Mouse (Mus musculus) midbrain, embryonic 12.5 days (tissue): ENCODE measurements around the gene Soga1. TPM values are rescaled to one million over a fixed set of nuclear protein-coding genes. Genes with fewer than 3 reads are reported as not detected.

Experiments used
- ATAC-seq: fragments of 200-750 bp; cut with Nextera tagmentation; 2 replicates; pipeline ENCODE4 v1.8.0; 2017; ENCODE audit warnings: low read depth, moderate TSS enrichment, moderate library complexity; ENCODE audit not compliant: low FRiP score
- H3K27ac ChIP-seq: fragments of 300-500 bp; sonication (generic); replicated peaks from 2 replicates; pipeline ENCODE4 v1.5.1; 2016; ENCODE audit warnings: mild to moderate bottlenecking
- H3K27me3 ChIP-seq: fragments of 300-500 bp; sonication (generic); 2 replicates; pipeline ENCODE4 v1.6.1; 2016; ENCODE audit warnings: mild to moderate bottlenecking
- H3K36me3 ChIP-seq: fragments of 300-500 bp; sonication (generic); 2 replicates; pipeline ENCODE4 v1.6.1; 2016
- H3K4me1 ChIP-seq: fragments of 300-500 bp; sonication (generic); 2 replicates; pipeline ENCODE4 v1.6.1; 2016
- H3K4me2 ChIP-seq: fragments of 300-500 bp; sonication (generic); replicated peaks from 2 replicates; pipeline ENCODE4 v1.6.1; 2016; ENCODE audit warnings: mild to moderate bottlenecking, moderate library complexity
- H3K4me3 ChIP-seq: fragments of 300-500 bp; sonication (generic); 2 replicates; pipeline ENCODE4 v1.5.1; 2016; ENCODE audit warnings: mild to moderate bottlenecking
- H3K9ac ChIP-seq: fragments of 300-500 bp; sonication (generic); replicated peaks from 2 replicates; pipeline ENCODE4 v1.6.1; 2016; ENCODE audit warnings: mild to moderate bottlenecking, moderate library complexity
- H3K9me3 ChIP-seq: fragments of 300-500 bp; sonication (generic); 2 replicates; pipeline ENCODE4 v1.6.1; 2016; ENCODE audit warnings: mild to moderate bottlenecking
- WGBS: fragments of 180-500 bp; shearing (Covaris S2); methylation state at CpG from one replicate; pipeline ENCODE4 v1.1.7; 2016; 5-methylcytosine and 5-hydroxymethylcytosine counted together
- polyA plus RNA-seq: library from polyadenylated mRNA; unstranded; fragments of >200 nt; fragmentation: Nextera tagmentation; extraction: Ambion mirVana; gene quantifications from 2 replicates; pipeline ENCODE4 v1.2.1, GENCODE M21; 2016

The Soga1 gene
- polyA plus RNA-seq, 1 experiment from 2014 or later, result 6.9 TPM

DNA sequence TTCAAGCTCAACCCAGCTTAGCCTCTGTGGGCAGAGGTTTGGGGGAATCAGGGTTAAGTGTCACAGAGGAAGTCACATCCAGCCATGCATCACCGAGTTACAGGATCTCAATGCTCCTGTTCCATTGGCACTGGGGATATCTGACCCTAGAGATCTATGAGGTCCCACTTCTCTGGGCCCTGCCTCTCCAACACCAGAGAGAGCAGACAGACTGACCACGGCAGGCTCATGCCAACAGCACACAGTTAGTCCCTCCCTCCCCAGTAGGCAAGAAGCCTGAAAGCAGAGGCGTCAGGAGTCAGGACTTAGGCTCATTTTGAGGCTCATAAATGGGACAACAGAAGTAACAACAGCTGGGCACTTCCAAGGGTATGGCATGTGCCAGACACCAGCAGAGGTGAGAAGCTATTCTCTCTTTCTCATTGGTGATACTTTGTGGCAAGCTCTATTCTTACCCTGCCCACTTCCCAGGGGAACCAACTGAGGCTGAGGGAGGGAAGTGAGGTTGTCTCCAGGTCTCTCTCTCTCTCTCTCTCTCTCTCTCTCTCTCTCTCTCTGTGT is 9.2 kb downstream of the Soga1 start:
- Histone ChIP-seq H3K36me3 (peaks cover 15% of the 10 kb centered on the region), H3K27me3 (no peaks in the 10 kb centered on the region), H3K9ac (peak overlapping the region; percentile 34; the same call in 1 of the 2 replicates), H3K4me1 (peaks cover 87% of the 10 kb centered on the region), H3K9me3 (no peaks in the 10 kb centered on the region), H3K27ac (peak overlapping the region; percentile 71), H3K4me3 (no peak overlapping the region), H3K4me2 (peak overlapping the region; percentile 15; the same call in 1 of the 2 replicates)
- no peak for ATAC-seq
- 48% methylated on average over 3 of the region's 3 CpGs for WGBS

DNA sequence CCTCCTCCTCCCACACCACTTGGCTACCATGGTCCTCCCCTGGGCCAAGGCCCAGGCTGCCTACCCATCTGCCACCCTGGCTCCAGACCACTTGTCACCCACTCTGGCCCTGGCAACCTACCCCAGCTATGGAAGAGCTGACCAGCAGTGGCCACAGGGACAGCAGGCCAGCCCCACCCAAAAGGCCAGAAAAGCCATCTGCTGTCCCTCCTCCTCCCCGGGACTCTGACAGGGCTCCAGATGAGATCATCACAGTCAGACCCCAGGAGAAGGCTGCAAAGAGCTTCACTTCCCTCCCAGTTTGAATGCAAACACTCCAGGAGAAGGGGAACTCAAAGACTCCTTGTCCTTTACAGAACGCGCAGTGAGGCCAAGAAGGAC is 9.7 kb downstream of the Soga1 start:
- H3K4me3 ChIP-seq, result no peak overlapping the region
- no peaks in the 10 kb centered on the region for H3K9me3 ChIP-seq
- H3K4me2 ChIP-seq, result 0 out of 2 replicates have a peak overlapping the region, but pooled peaks have one; percentile 9
- peak overlapping the region; percentile 34; the same call in 1 of the 2 replicates for H3K9ac ChIP-seq
- H3K36me3 ChIP-seq, result peaks cover 15% of the 10 kb centered on the region
- H3K27ac ChIP-seq, result peak overlapping the region; percentile 71
- no peaks in the 10 kb centered on the region for H3K27me3 ChIP-seq
- H3K4me1 ChIP-seq, result peaks cover 87% of the 10 kb centered on the region
- 47% methylated on average over 3 of the region's 3 CpGs for WGBS
- ATAC-seq, result no peak

DNA sequence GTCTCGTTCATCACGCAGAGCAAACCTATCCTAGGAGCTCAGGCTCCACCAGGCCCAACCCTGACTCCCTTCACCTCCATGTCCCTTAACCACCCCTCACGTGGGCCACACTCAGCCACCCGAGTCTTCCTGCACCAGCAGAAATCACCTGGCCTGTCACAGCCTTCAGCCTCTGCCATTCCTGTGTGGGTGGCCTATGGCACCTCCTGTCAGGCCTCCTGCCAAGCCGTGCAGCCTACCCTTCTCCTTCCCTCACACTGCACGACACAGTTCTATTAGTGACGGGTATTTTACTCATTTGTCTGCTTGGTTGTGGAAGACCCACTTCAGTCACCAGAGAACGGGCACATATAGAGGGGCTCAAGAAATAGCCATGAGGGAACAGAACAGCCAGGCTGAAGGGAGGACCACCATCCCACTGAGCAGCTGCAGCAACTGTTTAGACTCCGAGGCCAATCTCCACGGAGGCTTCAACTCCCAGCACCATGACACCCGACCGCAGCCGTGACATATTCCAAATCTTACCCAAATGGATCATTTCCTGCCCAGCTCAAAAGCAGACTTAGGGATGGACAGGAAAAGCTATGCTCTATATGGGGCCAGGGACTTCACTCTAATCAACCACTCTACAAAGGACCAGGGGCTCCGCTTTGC is 10.2 kb downstream of the Soga1 start:
- Histone ChIP-seq H3K27ac (peak overlapping the region; percentile 71), H3K27me3 (no peaks in the 10 kb centered on the region), H3K9ac (peak overlapping the region; percentile 34; the same call in 1 of the 2 replicates), H3K4me2 (0 out of 2 replicates have a peak overlapping the region, but pooled peaks have one; percentile 9), H3K4me3 (no peak overlapping the region), H3K4me1 (peaks cover 86% of the 10 kb centered on the region), H3K36me3 (peaks cover 15% of the 10 kb centered on the region), H3K9me3 (no peaks in the 10 kb centered on the region)
- no peak for ATAC-seq
- 66% methylated on average over 14 of the region's 14 CpGs for WGBS

DNA sequence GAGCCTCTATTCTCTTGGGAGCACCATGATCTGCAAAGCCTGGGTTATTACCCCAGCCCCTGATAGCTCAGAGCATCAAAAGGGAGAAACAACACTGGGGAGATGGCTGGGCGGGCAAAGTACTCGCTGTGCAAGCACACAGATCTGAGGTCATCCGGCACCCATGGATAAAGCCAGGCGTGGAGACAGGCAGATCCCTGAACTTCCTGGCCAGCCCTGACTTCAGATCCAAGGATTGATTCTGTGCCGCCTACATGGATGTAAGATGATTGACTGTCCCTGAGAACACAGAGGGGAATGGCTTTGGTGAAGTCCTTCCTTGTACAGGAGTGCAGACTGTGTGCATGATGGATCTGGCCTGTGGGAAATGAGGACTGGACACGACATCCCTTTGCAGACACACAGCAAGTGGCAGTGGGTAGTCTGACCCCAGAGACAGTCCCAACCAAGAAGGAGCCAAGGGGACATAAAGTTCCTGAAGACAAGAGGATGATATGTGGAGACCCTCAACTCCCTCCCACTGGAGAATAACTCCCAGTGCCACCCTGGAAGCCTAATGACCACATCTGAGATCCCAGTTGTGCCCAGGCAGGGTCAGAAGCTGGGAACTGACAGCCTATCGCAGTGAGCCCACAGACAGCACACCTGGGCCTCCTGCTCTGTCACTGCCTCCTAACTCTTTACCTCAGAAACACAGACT is 12.2 kb downstream of the Soga1 start:
- H3K27ac ChIP-seq, result no peak overlapping the region
- no peaks in the 10 kb centered on the region for H3K9me3 ChIP-seq
- H3K36me3 ChIP-seq, result no peaks in the 10 kb centered on the region
- H3K9ac ChIP-seq, result no peak overlapping the region
- peaks cover 70% of the 10 kb centered on the region for H3K4me1 ChIP-seq
- H3K4me3 ChIP-seq, result no peak overlapping the region
- no peaks in the 10 kb centered on the region for H3K27me3 ChIP-seq
- no peak overlapping the region for H3K4me2 ChIP-seq
- 85% methylated on average over 7 of the region's 7 CpGs for WGBS
- ATAC-seq, result no peak

DNA sequence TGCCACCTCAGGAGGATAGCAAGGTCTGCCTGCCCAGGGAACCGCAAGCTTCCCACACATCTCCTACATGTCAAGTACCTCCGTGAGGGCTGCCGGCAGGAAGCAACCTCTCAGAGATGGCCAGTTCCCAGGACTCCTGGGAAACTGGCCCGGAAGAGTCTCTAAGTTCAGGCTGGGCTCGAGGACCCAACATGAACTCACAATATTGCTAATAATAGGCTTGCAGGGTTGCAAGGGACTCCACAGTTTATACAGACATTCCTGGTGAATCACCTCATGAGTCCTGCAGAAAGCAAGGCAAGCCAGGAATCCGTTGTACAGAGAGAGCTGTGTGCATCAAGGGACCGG is 13.2 kb downstream of the Soga1 start:
- Histone ChIP-seq H3K27me3 (no peaks in the 10 kb centered on the region), H3K4me3 (no peak overlapping the region), H3K9ac (no peak overlapping the region), H3K4me1 (peaks cover 60% of the 10 kb centered on the region), H3K4me2 (no peak overlapping the region), H3K36me3 (no peaks in the 10 kb centered on the region), H3K27ac (no peak overlapping the region), H3K9me3 (no peaks in the 10 kb centered on the region)
- 82% methylated on average over 7 of the region's 7 CpGs for WGBS
- no peak for ATAC-seq

DNA sequence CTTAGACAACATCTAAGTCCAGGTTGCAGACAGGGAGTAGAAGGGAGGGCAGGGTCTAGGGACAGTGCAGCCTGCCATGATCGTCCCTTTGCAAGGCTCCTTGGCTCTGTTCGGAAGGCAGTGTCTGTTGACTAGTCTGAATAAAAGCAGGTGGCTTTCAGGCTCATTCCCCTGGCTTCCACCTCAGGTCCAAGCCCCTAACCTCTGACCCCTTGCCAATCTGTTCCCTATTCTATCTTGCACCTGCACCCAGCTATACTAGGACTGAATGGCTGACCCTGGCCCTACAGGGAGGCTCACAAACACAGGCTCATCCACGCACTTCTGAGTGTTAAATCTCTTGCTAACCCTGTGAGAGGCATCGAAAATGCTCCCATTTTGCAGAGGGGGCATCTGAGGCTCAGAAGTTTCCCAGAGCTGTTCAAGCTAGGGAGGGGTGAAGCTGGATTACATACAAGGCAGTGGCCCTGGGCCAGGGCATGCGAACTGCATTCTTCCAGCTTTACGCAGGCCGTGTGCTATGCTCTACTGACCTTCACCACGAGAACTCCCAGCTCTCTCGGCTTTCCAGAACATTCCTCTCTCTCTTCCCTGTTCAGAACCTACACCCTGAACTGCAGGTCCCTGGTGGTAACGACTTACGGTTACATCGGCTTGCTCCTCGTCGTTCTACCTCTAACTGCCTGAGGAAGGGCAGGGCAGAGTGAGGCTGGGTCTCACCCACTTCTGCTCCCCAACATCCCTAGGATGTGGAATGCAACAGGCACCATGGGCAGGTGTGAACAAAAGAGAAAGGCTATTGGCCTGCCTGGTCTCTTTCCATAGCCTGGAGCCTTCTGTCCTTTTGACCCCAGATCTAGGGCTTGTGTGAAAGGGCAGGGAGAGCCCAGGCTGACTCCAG is 13.8 kb downstream of the Soga1 start:
- ATAC-seq, result no peak
- Histone ChIP-seq H3K4me3 (no peak overlapping the region), H3K36me3 (no peaks in the 10 kb centered on the region; the same call in 1 of the 2 replicates), H3K9me3 (no peaks in the 10 kb centered on the region), H3K27me3 (no peaks in the 10 kb centered on the region), H3K4me1 (peaks cover 54% of the 10 kb centered on the region), H3K27ac (peak overlapping the region; percentile 39; the same call in 1 of the 2 replicates), H3K4me2 (no peak overlapping the region), H3K9ac (no peak overlapping the region)
- WGBS, result 81% methylated on average over 14 of the region's 14 CpGs

DNA sequence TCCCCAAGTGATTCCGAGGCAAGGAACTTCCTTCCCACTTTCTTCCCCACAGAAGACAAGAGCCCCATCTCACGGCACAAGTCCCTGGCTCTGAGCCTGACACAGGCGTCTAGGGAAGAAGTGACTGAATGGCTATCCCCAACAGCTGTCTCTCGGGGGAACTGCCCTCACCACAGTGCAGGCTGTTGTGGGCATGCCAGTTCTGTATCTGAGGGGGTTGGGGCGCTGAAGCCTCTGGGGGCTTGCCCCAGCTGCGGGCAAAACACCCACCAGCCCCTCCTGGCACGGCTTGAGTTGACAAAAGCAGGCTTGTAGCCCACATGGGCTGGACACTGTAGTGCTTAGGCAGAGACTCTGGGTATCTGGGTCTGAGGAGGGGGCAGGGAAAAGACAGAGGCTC is 14.9 kb downstream of the Soga1 start:
- peaks cover 49% of the 10 kb centered on the region for H3K4me1 ChIP-seq
- peak overlapping the region; percentile 39 for H3K27ac ChIP-seq
- 69% methylated on average over 7 of the region's 7 CpGs for WGBS
- no peak overlapping the region for H3K4me2 ChIP-seq
- no peaks in the 10 kb centered on the region for H3K27me3 ChIP-seq
- 0 out of 2 replicates have a peak overlapping the region, but pooled peaks have one; percentile 20 for H3K9ac ChIP-seq
- no peak overlapping the region for H3K4me3 ChIP-seq
- H3K9me3 ChIP-seq, result no peaks in the 10 kb centered on the region
- H3K36me3 ChIP-seq, result peaks cover 9% of the 10 kb centered on the region
- ATAC-seq, result no peak

DNA sequence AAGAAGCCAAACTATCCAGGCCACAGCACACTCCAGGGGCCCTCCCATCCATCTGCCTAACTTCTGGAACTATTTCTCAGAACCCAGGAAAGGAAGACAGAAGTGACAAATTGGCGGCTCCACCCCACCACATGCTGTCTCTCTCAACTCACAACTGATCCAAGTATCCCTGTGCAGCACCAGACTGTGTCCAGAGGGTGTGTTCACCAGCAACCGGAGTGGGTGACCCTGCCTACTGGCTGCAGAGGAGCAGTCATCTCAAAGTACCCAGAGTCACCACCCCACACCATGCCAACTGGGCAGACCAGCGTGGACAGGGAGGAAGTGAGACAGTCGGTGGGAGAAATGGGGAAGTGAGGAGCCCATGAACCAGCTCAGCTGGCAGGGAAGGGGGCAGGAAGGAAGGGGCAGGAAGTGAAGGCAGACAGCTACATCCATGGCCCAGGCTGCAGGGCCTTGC is 15.8 kb downstream of the Soga1 start:
- 82% methylated on average over 4 of the region's 4 CpGs for WGBS
- Histone ChIP-seq H3K27me3 (no peaks in the 10 kb centered on the region), H3K4me1 (peaks cover 49% of the 10 kb centered on the region), H3K4me2 (no peak overlapping the region), H3K9ac (peak overlapping the region; percentile 34; the same call in 1 of the 2 replicates), H3K4me3 (no peak overlapping the region), H3K36me3 (peaks cover 9% of the 10 kb centered on the region), H3K9me3 (no peaks in the 10 kb centered on the region), H3K27ac (peak overlapping the region; percentile 8; the same call in 1 of the 2 replicates)
- no peak for ATAC-seq

DNA sequence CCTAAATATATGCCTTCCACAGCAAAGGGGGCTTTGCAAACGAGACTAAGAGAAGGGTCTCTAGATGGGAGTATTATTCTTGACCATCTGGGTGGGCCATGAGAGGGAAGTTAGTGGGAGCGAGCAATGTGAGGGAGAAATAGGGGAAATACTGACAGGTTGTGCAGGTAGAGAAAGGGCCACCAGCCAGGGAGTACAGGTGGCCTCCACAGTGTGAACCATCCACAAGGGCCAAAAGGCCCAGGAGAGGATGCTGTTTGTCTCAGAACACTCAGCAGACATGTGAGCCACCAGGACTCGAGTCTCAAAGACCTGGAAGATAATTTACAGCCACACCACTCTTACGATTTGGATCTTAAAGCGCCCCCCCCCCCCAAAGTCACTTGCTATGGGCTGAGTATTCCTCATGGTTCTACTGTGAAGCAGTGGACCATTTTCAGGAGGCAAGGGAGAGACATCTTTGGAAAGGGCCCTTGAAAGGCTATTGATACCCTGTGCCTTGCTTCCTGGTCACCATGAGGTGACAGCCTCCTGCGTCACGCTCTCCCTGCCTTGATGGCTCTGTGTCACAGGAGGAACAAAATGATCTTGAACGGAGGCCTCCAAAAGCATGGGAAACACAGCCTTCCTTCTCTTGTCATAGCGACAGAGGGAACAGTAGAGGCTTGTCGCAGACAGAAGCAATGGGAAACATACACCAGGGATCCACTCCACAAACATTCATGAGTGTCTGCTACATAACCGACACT is 18.3 kb downstream of the Soga1 start:
- H3K9ac ChIP-seq, result no peak overlapping the region
- ATAC-seq, result no peak
- H3K4me2 ChIP-seq, result no peak overlapping the region
- peaks cover 41% of the 10 kb centered on the region for H3K4me1 ChIP-seq
- no peak overlapping the region for H3K4me3 ChIP-seq
- 92% methylated on average over 11 of the region's 11 CpGs for WGBS
- peaks cover 24% of the 10 kb centered on the region for H3K36me3 ChIP-seq
- no peaks in the 10 kb centered on the region for H3K27me3 ChIP-seq
- no peak overlapping the region for H3K27ac ChIP-seq
- H3K9me3 ChIP-seq, result no peaks in the 10 kb centered on the region

DNA sequence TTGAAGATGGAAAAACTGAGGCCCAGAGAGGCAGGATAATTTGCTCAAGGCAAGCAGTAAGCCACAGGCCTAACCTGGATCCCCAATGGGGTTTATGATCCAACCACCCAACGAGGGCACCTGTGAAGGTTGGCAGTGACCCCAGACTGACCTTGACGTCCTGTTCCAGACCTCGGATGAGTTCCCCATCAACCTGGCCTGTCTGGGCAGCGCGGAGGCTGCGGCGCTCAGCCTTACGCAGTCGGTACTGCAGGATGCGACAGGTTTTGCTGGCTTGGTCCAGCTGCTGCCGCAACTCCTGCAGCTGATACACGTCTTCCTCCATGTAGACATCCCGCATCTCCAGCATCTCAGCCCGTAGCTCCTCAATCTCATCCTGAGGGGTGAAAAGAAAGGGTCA is 19.0 kb downstream of the Soga1 start:
- no peaks in the 10 kb centered on the region for H3K27me3 ChIP-seq
- 95% methylated on average over 14 of the region's 14 CpGs for WGBS
- no peak for ATAC-seq
- H3K4me3 ChIP-seq, result no peak overlapping the region
- no peaks in the 10 kb centered on the region for H3K9me3 ChIP-seq
- H3K36me3 ChIP-seq, result peaks cover 30% of the 10 kb centered on the region
- no peak overlapping the region for H3K4me2 ChIP-seq
- H3K4me1 ChIP-seq, result peaks cover 37% of the 10 kb centered on the region
- no peak overlapping the region for H3K27ac ChIP-seq
- no peak overlapping the region for H3K9ac ChIP-seq

DNA sequence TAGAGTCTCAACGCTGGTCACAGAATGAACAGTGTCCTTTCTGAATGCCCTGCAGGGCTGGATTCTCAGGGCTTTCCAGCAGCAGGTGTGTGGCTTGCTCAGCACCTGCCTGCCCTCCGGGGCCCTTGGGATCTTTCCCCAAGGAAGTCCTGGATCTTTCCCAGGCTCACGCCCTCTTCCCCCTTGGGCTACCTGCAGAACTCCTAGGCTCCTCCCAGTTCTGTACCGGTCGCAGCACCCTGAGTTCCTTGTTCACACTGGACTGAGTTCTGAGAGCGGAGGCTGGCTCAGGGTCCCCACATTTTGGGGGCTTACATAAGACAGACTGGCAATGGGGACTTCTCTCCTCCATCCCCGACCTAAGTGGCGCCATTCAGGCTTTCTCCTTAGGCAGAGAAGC is 19.9 kb downstream of the Soga1 start:
- H3K4me3 ChIP-seq, result no peak overlapping the region
- no peaks in the 10 kb centered on the region for H3K27me3 ChIP-seq
- H3K4me2 ChIP-seq, result peak overlapping the region; percentile 46; the same call in 1 of the 2 replicates
- H3K36me3 ChIP-seq, result peaks cover 38% of the 10 kb centered on the region
- no peak for ATAC-seq
- H3K9ac ChIP-seq, result peak overlapping the region; percentile 37; the same call in 1 of the 2 replicates
- peak overlapping the region; percentile 92 for H3K27ac ChIP-seq
- H3K9me3 ChIP-seq, result no peaks in the 10 kb centered on the region
- 58% methylated on average over 8 of the region's 8 CpGs for WGBS
- peaks cover 28% of the 10 kb centered on the region for H3K4me1 ChIP-seq
